Mouse (Mus musculus) ES-E14 (cell line): ENCODE measurements around the gene Fam173a. TPM values are rescaled to one million over a fixed set of nuclear protein-coding genes. Genes with fewer than 3 reads are reported as not detected.
"Not testable (repeated sequence)": the region's sequence is repeated elsewhere in the genome, so short reads cannot be mapped to it uniquely, and the experiment has no call there.

Source experiments
- DNase-seq: peaks from one replicate; pipeline ENCODE4 v3.0.0-alpha.2; 2013; ENCODE audit warnings: low read depth, low spot score
- H3K27ac ChIP-seq: 2 replicates; pipeline ENCODE4 v1.5.1; 2012; ENCODE audit warnings: low read depth, mild to moderate bottlenecking, low read length, moderate library complexity, mixed read lengths; ENCODE audit not compliant: poor library complexity, insufficient read depth, severe bottlenecking
- H3K36me3 ChIP-seq: 2 replicates; pipeline ENCODE4 v1.6.1; 2012; ENCODE audit warnings: mild to moderate bottlenecking, low read length, moderate library complexity, mixed read lengths; ENCODE audit not compliant: control insufficient read depth, poor library complexity, insufficient read depth, severe bottlenecking
- H3K4me1 ChIP-seq, 2 experiments: fragments of 150-350 bp in 1 of 2; sonication (generic) in 1 of 2; 2 replicates each; pipeline ENCODE4 v1.6.1; 2012; ENCODE audit warnings: low read length in 2 of 2, mild to moderate bottlenecking in 1 of 2, mixed read lengths in 1 of 2; ENCODE audit not compliant: control insufficient read depth in 2 of 2, insufficient read depth in 2 of 2, poor library complexity in 1 of 2
- H3K4me3 ChIP-seq, 2 experiments: fragments of 150-350 bp in 1 of 2; sonication (generic) in 1 of 2; 2 replicates each; pipeline ENCODE4 v1.5.1; 2012; ENCODE audit warnings: low read length in 2 of 2, low read depth in 1 of 2, mild to moderate bottlenecking in 1 of 2, mixed read lengths in 1 of 2; ENCODE audit not compliant: insufficient read depth in 1 of 2, poor library complexity in 1 of 2, severe bottlenecking in 1 of 2
- H3K9ac ChIP-seq: 2 replicates; pipeline ENCODE4 v1.6.1; 2012; ENCODE audit warnings: low read depth, mild to moderate bottlenecking, low read length, mixed read lengths; ENCODE audit not compliant: poor library complexity, insufficient read depth, severe bottlenecking
- H3K9me3 ChIP-seq: fragments of 150-350 bp; sonication (generic); 2 replicates; pipeline ENCODE4 v1.6.1; 2012; ENCODE audit warnings: low read depth, mild to moderate bottlenecking, low read length; ENCODE audit not compliant: control insufficient read depth, insufficient read depth
- CHD2 ChIP-seq: IDR thresholded peaks from 2 replicates; pipeline ENCODE4 v1.6.1; 2014; ENCODE audit warnings: mild to moderate bottlenecking, low read depth, low read length, inconsistent platforms
- HCFC1 ChIP-seq: IDR thresholded peaks from 2 replicates; pipeline ENCODE4 v1.6.1; 2012; ENCODE audit warnings: low read length, inconsistent platforms, borderline replicate concordance; ENCODE audit not compliant: insufficient read depth
- MAFK ChIP-seq: IDR thresholded peaks from 2 replicates; pipeline ENCODE4 v1.6.1; 2014; ENCODE audit warnings: mild to moderate bottlenecking, low read depth, low read length, inconsistent platforms; ENCODE audit not compliant: insufficient read depth
- ZC3H11A ChIP-seq: IDR thresholded peaks from 2 replicates; pipeline ENCODE4 v1.6.1; 2012; ENCODE audit warnings: low read depth, mild to moderate bottlenecking, inconsistent platforms, low read length, borderline replicate concordance
- ZNF384 ChIP-seq: IDR thresholded peaks from 2 replicates; pipeline ENCODE4 v1.6.1; 2012; ENCODE audit warnings: low read depth, low read length, inconsistent platforms
- in situ Hi-C, 2 experiments: fragments of 600-800 bp; cut with MboI; formaldehyde crosslinking; loops; one replicate each; pipeline ENCODE4 v1.15.1; 2025; ENCODE audit warnings: low sequenced_read_pairs in 2 of 2, inconsistent platforms in 1 of 2; ENCODE audit not compliant: unreplicated experiment in 2 of 2
- total RNA-seq: library from RNA; depleted of rRNA; stranded (reverse); fragments of 300-350 nt; gene quantifications from 2 replicates; pipeline ENCODE4 v1.2.3, GENCODE M21; 2012

Fam173a gene
- total RNA-seq, 1 experiment = 32.8 TPM

- TF ChIP-seq HCFC1 = no peak
- TF ChIP-seq ZC3H11A = no peak
- no peak for TF ChIP-seq CHD2
- TF ChIP-seq MAFK = no peak
- no peak for TF ChIP-seq ZNF384
- in situ Hi-C loops = no loop called here
- no peak overlapping the region for H3K9ac ChIP-seq
These were observed 41.3 kb downstream of the Fam173a start for GRCm38 (mm10) chr17:25751446-25751845.

DNA sequence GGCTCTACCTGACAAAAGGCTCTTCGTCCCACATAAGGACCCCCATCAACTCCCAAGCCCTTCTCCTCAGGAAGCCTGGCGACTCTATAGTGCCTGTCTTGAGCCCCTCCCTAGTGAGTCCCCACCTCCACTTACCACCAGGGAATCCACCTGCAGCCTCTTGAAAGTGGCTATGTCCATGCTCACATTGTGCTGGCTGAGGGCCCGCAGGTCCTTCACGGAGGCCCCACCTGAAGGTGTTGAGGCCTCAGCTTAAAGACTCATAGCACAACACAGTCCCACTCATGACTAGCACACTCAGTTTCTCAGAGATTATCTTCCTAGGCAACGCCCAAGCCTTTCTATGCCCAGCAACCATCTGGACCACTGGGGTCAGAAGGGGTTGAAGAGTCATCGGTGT lies 43.4 kb downstream of the Fam173a start:
- in situ Hi-C loops = no loop called here

More at GRCm38 (mm10) chr17:25751446-25751845, 41.3 kb downstream of the Fam173a start:
- Histone ChIP-seq H3K4me1 (peaks cover 11 to 13% of the 10 kb centered on the region in 2 experiments), H3K4me3 (no peak overlapping the region), H3K36me3 (no peaks in the 10 kb centered on the region), H3K9me3 (no peaks in the 10 kb centered on the region), H3K27ac (no peak overlapping the region)
- DNase-seq = no peak

GRCm38 (mm10) chr17:25748238-25748637 lies 44.5 kb downstream of the Fam173a start:
- in situ Hi-C loops = no loop called here
- Histone ChIP-seq H3K4me1 (peaks cover 0 to 3% of the 10 kb centered on the region in 2 experiments; a peak in 1 of 4 replicates), H3K9ac (no peak overlapping the region), H3K27ac (no peak overlapping the region), H3K36me3 (no peaks in the 10 kb centered on the region), H3K9me3 (no peaks in the 10 kb centered on the region), H3K4me3 (no peak overlapping the region)
- TF ChIP-seq HCFC1 (no peak), MAFK (no peak), CHD2 (no peak), ZC3H11A (no peak), ZNF384 (no peak)
- no peak for DNase-seq

More for the DNA sequence above, 43.4 kb downstream of the Fam173a start:
- TF ChIP-seq ZC3H11A = no peak
- no peak for TF ChIP-seq MAFK
- TF ChIP-seq CHD2 = no peak
- no peak for TF ChIP-seq ZNF384
- TF ChIP-seq HCFC1 = no peak
- Histone ChIP-seq H3K9ac (no peak overlapping the region), H3K4me3 (no peak overlapping the region), H3K27ac (no peak overlapping the region), H3K4me1 (peaks cover 2 to 3% of the 10 kb centered on the region in 2 experiments; a peak in 2 of 4 replicates), H3K36me3 (no peaks in the 10 kb centered on the region), H3K9me3 (no peaks in the 10 kb centered on the region)
- DNase-seq = no peak

- Histone ChIP-seq H3K4me3 (no peak overlapping the region), H3K36me3 (no peaks in the 10 kb centered on the region), H3K9me3 (no peaks in the 10 kb centered on the region), H3K9ac (no peak overlapping the region), H3K4me1 (peaks cover 0 to 3% of the 10 kb centered on the region in 2 experiments; a peak in 1 of 4 replicates), H3K27ac (no peak overlapping the region)
- DNase-seq = no peak
- in situ Hi-C loops = no loop called here
- no peak for TF ChIP-seq CHD2
- TF ChIP-seq ZNF384 = no peak
- TF ChIP-seq MAFK = no peak
- no peak for TF ChIP-seq HCFC1
- TF ChIP-seq ZC3H11A = no peak
These were observed 48.4 kb downstream of the Fam173a start for GRCm38 (mm10) chr17:25744311-25744710.

- DNase-seq = no peak
- Histone ChIP-seq H3K9ac (no peak overlapping the region), H3K4me3 (no peak overlapping the region), H3K9me3 (no peaks in the 10 kb centered on the region), H3K27ac (no peak overlapping the region; the same call in 1 of the 2 replicates), H3K36me3 (no peaks in the 10 kb centered on the region), H3K4me1 (peaks cover 0 to 3% of the 10 kb centered on the region in 2 experiments; a peak in 1 of 4 replicates)
- in situ Hi-C loops = no loop called here
- no peak for TF ChIP-seq ZNF384
- TF ChIP-seq HCFC1 = no peak
- TF ChIP-seq ZC3H11A = no peak
- no peak for TF ChIP-seq CHD2
- no peak for TF ChIP-seq MAFK
These were observed 48.9 kb downstream of the Fam173a start for GRCm38 (mm10) chr17:25743831-25744230.

GRCm38 (mm10) chr17:25741471-25741870 lies 51.2 kb downstream of the Fam173a start:
- H3K9me3 ChIP-seq, in situ Hi-C loops, H3K9ac ChIP-seq, H3K36me3 ChIP-seq, DNase-seq, H3K4me3 ChIP-seq, H3K27ac ChIP-seq, H3K4me1 ChIP-seq: not testable (repeated sequence)
